Mouse (Mus musculus) thymus, adult 2 months (tissue): Measurements from ENCODE around the gene Wdfy1. TPM values are rescaled to one million over a fixed set of nuclear protein-coding genes. Genes with fewer than 3 reads are reported as not detected.

Experiments used
- DNase-seq: peaks from one replicate; pipeline ENCODE4 v3.0.0; 2021
- H3K27ac ChIP-seq: fragments of 200-500 bp; 2 replicates; pipeline ENCODE4 v1.5.1; 2012; ENCODE audit warnings: low read length, control low read depth; ENCODE audit not compliant: control insufficient read depth, insufficient read depth
- H3K27me3 ChIP-seq: fragments of 200-500 bp; 2 replicates; pipeline ENCODE4 v1.6.1; 2012; ENCODE audit warnings: mild to moderate bottlenecking, low read length, moderate library complexity, mixed read lengths; ENCODE audit not compliant: control insufficient read depth, insufficient read depth
- H3K36me3 ChIP-seq: fragments of 200-500 bp; 2 replicates; pipeline ENCODE4 v1.6.1; 2012; ENCODE audit warnings: mild to moderate bottlenecking, low read length, moderate library complexity; ENCODE audit not compliant: control insufficient read depth, insufficient read depth
- H3K4me1 ChIP-seq: fragments of 200-500 bp; replicated peaks from 2 replicates; pipeline ENCODE4 v1.6.1; 2012; ENCODE audit warnings: low read length; ENCODE audit not compliant: control insufficient read depth, insufficient read depth
- H3K4me3 ChIP-seq: fragments of 200-500 bp; 2 replicates; pipeline ENCODE4 v1.5.1; 2012; ENCODE audit warnings: mild to moderate bottlenecking, low read length, control low read depth, moderate library complexity; ENCODE audit not compliant: control insufficient read depth, insufficient read depth
- CTCF ChIP-seq: fragments of 200-500 bp; IDR thresholded peaks from 2 replicates; pipeline ENCODE4 v1.5.1; 2012; ENCODE audit warnings: mild to moderate bottlenecking, control low read depth, low read length, moderate library complexity, borderline replicate concordance; ENCODE audit not compliant: control insufficient read depth, poor library complexity, insufficient read depth; ENCODE audit errors: extremely low read depth
- POLR2A ChIP-seq: fragments of 200-500 bp; IDR thresholded peaks from 2 replicates; pipeline ENCODE4 v1.6.1; 2012; ENCODE audit warnings: mild to moderate bottlenecking, low read length, control low read depth, moderate library complexity; ENCODE audit not compliant: control insufficient read depth, poor library complexity, insufficient read depth; ENCODE audit errors: extremely low read depth
- WGBS: fragments of 180-500 bp; shearing (Covaris S2); methylation state at CpG from one replicate; pipeline ENCODE4 v1.1.7; 2018; 5-methylcytosine and 5-hydroxymethylcytosine counted together
- polyA plus RNA-seq: library from polyadenylated mRNA; depleted of rRNA; stranded (reverse); fragments of >200 nt; gene quantifications from 2 replicates; pipeline ENCODE4 v1.2.3, GENCODE M21; 2012

The Wdfy1 gene
- polyA plus RNA-seq, 1 experiment: 23.3 TPM

DNA sequence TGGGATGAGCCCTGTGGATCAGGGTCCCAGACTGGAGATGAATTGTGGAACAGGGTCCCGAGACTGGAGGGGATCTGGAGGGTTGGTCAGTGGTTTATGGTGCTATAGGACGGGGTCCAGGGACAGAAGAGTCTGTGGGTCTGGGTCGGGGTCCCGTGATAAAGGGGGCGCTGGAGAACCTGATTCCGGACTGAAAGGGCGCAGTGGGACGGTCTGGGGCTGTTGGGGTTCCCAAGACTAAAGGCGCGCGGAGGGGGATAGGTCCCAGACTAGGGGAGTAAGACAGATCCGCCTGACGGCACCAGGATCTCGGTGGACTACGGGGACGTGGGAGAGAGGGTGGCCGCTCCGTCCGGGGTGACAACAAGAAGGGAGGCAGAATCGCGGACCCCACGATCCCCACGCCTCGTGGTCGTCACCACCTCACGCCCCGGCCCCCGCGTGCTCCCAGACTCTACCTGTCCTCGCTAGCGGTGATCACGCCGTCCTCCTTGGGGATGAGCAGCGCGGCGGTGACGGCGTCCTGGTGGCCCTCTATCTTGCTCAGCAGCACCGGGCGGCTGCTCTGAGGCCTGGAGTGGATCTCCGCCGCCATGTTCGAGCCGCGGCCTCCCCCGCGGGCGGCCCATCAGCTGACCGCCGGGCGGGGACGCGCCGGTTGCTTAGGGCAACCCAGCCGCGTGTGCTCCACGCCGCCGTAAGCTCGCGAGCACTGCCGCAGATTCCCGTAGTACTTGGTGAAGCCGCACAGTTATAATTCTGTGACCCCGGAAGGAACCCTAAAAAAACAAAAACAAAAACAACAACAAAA lies 14.6 kb downstream of the Wdfy1 start:
- 1% methylated on average over 65 of the region's 65 CpGs for WGBS
- DNase-seq: peak; percentile 73
- Histone ChIP-seq H3K36me3 (no peaks in the 10 kb centered on the region), H3K4me1 (peaks cover 17% of the 10 kb centered on the region), H3K4me3 (peak overlapping the region; percentile 95), H3K27ac (no peak overlapping the region), H3K27me3 (no peaks in the 10 kb centered on the region)
- TF ChIP-seq CTCF: 0 out of 2 replicates have a peak, but pooled peaks have one; percentile 27
- TF ChIP-seq POLR2A: no peak

DNA sequence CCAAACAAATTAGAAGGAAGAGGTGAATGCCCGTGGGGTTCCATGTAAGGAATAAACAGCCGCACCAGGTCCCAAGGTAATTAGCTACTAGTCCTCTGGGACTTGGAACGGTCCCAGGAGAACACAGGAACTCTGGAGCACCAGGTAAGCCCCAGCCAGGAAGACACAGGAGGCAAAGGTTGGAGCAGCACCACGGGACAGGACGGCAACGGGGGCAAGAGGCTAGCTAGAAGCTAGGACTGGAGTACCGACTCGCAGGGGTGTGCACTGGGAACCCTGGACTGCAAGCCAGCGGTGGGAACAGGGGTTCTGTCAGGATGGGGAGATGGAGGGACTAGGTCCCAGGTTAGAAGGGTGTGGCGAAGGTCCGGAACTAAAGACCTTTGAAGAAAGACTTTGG lies 15.3 kb downstream of the Wdfy1 start:
- DNase-seq: peak; percentile 8
- Histone ChIP-seq H3K4me1 (peaks cover 17% of the 10 kb centered on the region), H3K27me3 (no peaks in the 10 kb centered on the region), H3K36me3 (no peaks in the 10 kb centered on the region), H3K4me3 (peak overlapping the region; percentile 95), H3K27ac (no peak overlapping the region)
- WGBS: 36% methylated on average over 11 of the region's 11 CpGs
- TF ChIP-seq POLR2A (no peak), CTCF (no peak)

DNA sequence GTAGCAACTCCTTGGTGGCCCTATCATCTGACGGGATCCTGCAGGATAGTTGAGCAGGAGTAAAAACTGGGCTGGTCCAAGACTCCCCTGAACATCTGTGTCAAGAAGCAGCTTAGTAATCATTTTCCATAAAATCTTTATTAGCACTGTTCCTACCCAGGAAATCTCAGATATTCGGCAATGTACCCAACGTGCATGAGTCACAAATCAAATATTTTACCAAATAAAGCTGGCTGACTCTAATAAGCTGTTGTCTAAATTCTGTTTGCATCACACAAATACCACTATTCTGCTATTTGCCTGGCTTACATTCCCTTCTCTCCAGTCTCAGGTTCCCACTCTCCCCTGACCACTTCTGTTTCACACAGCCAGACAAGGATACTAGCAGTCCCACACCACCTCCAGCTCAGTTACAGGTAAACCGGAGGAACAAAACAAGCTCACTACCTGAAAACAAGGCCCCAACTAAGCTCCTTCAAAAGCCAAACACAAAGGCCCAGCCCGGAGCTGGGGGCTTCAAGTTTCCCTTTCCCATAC lies 16.4 kb downstream of the Wdfy1 start:
- WGBS: 91% methylated on average over 5 of the region's 5 CpGs
- Histone ChIP-seq H3K4me1 (peaks cover 17% of the 10 kb centered on the region), H3K36me3 (no peaks in the 10 kb centered on the region), H3K27ac (no peak overlapping the region), H3K27me3 (no peaks in the 10 kb centered on the region), H3K4me3 (no peak overlapping the region)
- TF ChIP-seq CTCF (no peak), POLR2A (no peak)
- no peak for DNase-seq

DNA sequence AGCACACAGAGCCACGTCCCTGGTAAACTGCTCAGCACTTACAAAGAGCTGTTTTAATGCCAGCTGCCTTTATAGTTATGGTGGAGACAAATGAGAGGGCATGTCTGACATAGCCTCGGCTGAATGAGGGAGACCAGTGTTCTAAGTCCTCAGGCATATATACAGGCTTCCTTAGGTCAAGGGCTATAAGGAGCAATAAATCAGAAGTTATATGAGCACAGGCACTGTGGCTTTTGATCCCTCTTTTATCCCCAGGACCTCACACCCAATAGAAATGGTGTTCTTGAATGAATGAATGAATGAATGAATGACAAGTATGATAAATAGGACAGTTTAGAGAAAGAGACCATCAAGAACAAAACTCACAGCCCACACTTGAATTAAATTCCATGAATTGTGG lies 16.9 kb downstream of the Wdfy1 start:
- Histone ChIP-seq H3K4me1 (peaks cover 17% of the 10 kb centered on the region), H3K27me3 (no peaks in the 10 kb centered on the region), H3K27ac (no peak overlapping the region), H3K36me3 (no peaks in the 10 kb centered on the region), H3K4me3 (no peak overlapping the region)
- WGBS: 82% methylated on average over 2 of the region's 2 CpGs
- DNase-seq: no peak
- no peak for TF ChIP-seq CTCF
- no peak for TF ChIP-seq POLR2A

DNA sequence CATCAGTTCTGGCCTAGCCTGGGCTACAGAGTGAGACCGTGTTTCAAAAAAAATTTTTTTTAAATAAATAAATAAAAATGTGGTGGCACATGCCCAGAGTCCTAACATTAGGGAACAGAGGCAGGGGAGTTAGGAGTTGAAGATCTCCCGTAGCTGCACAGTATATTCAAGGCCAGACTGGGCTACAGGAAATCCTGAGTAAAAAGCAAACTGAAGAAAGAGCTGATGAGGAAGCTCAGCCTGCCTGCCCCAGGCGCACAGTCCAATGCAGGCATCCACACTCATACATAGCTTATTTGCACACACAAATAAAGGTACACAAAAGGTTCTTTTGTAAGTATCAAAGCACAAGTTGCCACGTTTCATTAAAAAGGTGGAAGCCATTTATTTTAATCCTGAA lies 18.3 kb downstream of the Wdfy1 start:
- no peak for TF ChIP-seq CTCF
- no peak for TF ChIP-seq POLR2A
- H3K27ac ChIP-seq: no peak overlapping the region
- H3K4me3 ChIP-seq: no peak overlapping the region
- H3K36me3 ChIP-seq: no peaks in the 10 kb centered on the region
- no peak for DNase-seq
- no peaks in the 10 kb centered on the region for H3K27me3 ChIP-seq
- H3K4me1 ChIP-seq: peaks cover 12% of the 10 kb centered on the region
- 59% methylated on average over 4 of the region's 4 CpGs for WGBS

DNA sequence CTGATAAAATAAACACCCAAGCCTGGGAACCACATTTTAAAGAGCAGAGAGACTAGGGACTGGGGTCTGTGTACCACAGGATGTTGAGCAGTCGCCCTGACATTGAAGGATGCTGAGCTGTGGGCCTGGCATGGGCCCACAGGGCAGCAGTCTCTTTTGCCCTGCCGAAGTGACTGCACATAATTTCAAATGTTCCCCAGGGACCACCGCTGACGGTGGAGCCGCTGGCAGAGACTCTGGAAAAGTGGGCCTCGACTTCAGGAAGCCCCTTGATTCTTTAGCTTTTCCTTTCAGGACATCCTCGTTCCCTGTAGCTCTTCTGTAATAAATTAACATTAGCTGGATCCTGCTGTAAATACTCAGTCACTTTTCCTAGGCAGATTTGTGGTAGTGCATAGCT lies 18.8 kb downstream of the Wdfy1 start:
- DNase-seq: no peak
- no peak overlapping the region for H3K27ac ChIP-seq
- H3K36me3 ChIP-seq: no peaks in the 10 kb centered on the region
- H3K4me1 ChIP-seq: peaks cover 11% of the 10 kb centered on the region
- no peaks in the 10 kb centered on the region for H3K27me3 ChIP-seq
- WGBS: 87% methylated on average over 7 of the region's 7 CpGs
- H3K4me3 ChIP-seq: no peak overlapping the region
- TF ChIP-seq CTCF (no peak), POLR2A (no peak)

DNA sequence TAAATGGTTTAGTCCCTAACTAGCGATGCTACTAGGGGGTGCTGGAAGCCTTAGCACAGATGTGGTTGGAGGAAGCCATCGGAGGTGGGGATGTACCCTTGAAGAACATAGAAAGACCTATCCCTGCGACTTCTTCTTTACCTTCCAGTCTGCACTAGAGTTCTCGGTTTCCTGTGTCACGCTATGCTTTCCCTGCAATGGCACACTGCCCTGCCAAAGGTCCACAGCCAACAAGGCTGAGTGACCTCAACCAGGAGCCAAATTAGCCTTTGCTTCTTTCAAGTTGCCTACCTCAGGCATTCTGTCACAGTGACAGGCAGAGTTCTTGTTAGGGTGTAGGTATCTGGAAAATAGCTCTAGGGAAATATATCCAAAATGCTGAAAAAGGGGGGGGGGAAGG lies 19.5 kb downstream of the Wdfy1 start:
- Histone ChIP-seq H3K4me3 (no peak overlapping the region), H3K4me1 (peaks cover 16% of the 10 kb centered on the region), H3K27me3 (no peaks in the 10 kb centered on the region), H3K36me3 (no peaks in the 10 kb centered on the region), H3K27ac (no peak overlapping the region)
- DNase-seq: no peak
- TF ChIP-seq POLR2A: no peak
- WGBS: 87% methylated on average over 5 of the region's 5 CpGs
